Mouse (Mus musculus): ENCODE results near the gene Basp1.

- TF ChIP-seq POLR2A (IDR thresholded peaks at IDR 0.05; ENCODE audit: borderline replicate concordance, extremely low read depth, insufficient read depth, insufficient read length, poor library complexity, severe bottlenecking) (no peak), CTCF (IDR thresholded peaks at IDR 0.05; ENCODE audit: borderline replicate concordance, extremely low read depth, insufficient read depth, insufficient read length) (no peak)
Measured at GRCm38 (mm10) chr15:25457421-25457820, 43.9 kb upstream of the Basp1 start.

All from brain, embryonic 14.5 days (tissue).